Comparison of ENCODE assay signal across 24 mouse cellular contexts in the genomic region with DNA sequence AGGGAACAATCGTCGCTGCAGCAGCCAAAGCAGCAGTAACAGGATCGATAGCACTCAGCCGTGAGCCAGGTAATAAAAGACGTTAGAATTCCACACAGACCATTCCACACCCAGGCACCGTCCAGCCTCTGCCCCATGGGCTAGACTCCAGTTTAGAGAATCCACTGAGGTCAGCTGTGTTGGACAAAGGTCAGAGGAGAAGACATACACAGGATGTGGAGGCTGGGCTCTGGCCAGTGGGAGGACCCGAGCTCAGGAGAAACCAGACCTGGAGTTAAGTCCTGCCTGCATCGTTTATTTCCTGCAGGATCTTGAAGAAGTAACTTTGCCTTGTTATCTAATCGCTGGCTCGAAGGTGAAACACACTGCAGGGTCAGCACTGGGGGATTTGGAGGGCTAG.
A peak's percentile ranks its signal among the peaks of the same experiment; 100 is the strongest.
DNase-seq lines count a peak whose midpoint lies in the region; ATAC-seq and TF ChIP-seq lines count a peak whose summit lies in the region.
"Had no signal": no experiment of that assay in that cellular context is flagged by ENCODE, and none has a peak within 500 bp of the region (broad histone marks: within the 10 kb centered on the region; RNA-seq: fewer than 3 reads in every experiment).

No protein-coding gene starts in this region.

- H3K4me3 ChIP-seq in intestine, embryonic 15.5 days (replicated peaks): no peak overlapping the region
- no peak overlapping the region for H3K4me3 ChIP-seq in intestine, postnatal 0 days (ENCODE audit: low read depth, low read length)
- no peak overlapping the region for H3K4me3 ChIP-seq in kidney, embryonic 15.5 days (replicated peaks)
- H3K4me3 ChIP-seq: embryonic facial prominence, embryonic 15.5 days; erythroblast, embryonic 14.5 days; forebrain, embryonic 10.5 days; gastrocnemius, adult 2 months; heart, embryonic 13.5 days had no signal

- H3K36me3 ChIP-seq in intestine, embryonic 15.5 days: no peaks in the 10 kb centered on the region
- H3K36me3 ChIP-seq in intestine, postnatal 0 days (ENCODE audit: control insufficient read depth, insufficient read depth): no peaks in the 10 kb centered on the region
- no peaks in the 10 kb centered on the region for H3K36me3 ChIP-seq in kidney, embryonic 15.5 days
- H3K36me3 ChIP-seq: embryonic facial prominence, embryonic 15.5 days; forebrain, embryonic 10.5 days; G1E; heart, embryonic 13.5 days had no signal

- no peaks in the 10 kb centered on the region; the same call in 1 of the 2 replicates for H3K27me3 ChIP-seq in intestine, embryonic 15.5 days (replicated peaks)
- no peaks in the 10 kb centered on the region for H3K27me3 ChIP-seq in intestine, postnatal 0 days (replicated peaks; ENCODE audit: control insufficient read depth, insufficient read depth, low read length)
- H3K27me3 ChIP-seq in kidney, embryonic 15.5 days: no peaks in the 10 kb centered on the region
- H3K27me3 ChIP-seq: embryonic facial prominence, embryonic 15.5 days had no signal

- ATAC-seq in intestine, embryonic 15.5 days: 0 out of 2 replicates have a peak, but pooled peaks have one; percentile 12
- no peak for ATAC-seq in intestine, postnatal 0 days
- ATAC-seq in kidney, embryonic 15.5 days (replicated peaks; ENCODE audit: low FRiP score): no peak
- ATAC-seq: CD4-positive, CD25-positive, alpha-beta regulatory T cell, adult 4 months; forebrain, embryonic 14.5 days had no signal

- no peaks in the 10 kb centered on the region for H3K9me3 ChIP-seq in intestine, embryonic 15.5 days
- H3K9me3 ChIP-seq in intestine, postnatal 0 days (ENCODE audit: control insufficient read depth): no peaks in the 10 kb centered on the region
- H3K9me3 ChIP-seq in kidney, embryonic 15.5 days (replicated peaks): no peaks in the 10 kb centered on the region
- H3K9me3 ChIP-seq: embryonic facial prominence, embryonic 15.5 days; forebrain, embryonic 10.5 days; heart, embryonic 13.5 days had no signal

- no peak overlapping the region for H3K27ac ChIP-seq in intestine, embryonic 15.5 days
- H3K27ac ChIP-seq in intestine, postnatal 0 days (ENCODE audit: low read depth, low read length): no peak overlapping the region
- H3K27ac ChIP-seq in kidney, embryonic 15.5 days: no peak overlapping the region
- H3K27ac ChIP-seq: embryonic facial prominence, embryonic 15.5 days; forebrain, embryonic 10.5 days; gastrocnemius, adult 2 months; heart, embryonic 13.5 days had no signal

- H3K4me2 ChIP-seq in intestine, embryonic 15.5 days (replicated peaks): no peak overlapping the region
- H3K4me2 ChIP-seq in intestine, postnatal 0 days (replicated peaks; ENCODE audit: low read depth): no peak overlapping the region
- no peak overlapping the region for H3K4me2 ChIP-seq in kidney, embryonic 15.5 days
- H3K4me2 ChIP-seq: embryonic facial prominence, embryonic 15.5 days; heart, embryonic 13.5 days had no signal

- H3K4me1 ChIP-seq in intestine, embryonic 15.5 days (replicated peaks): 0 out of 2 replicates have a peak, but pooled peaks cover 2% of the 10 kb centered on the region
- H3K4me1 ChIP-seq in intestine, postnatal 0 days (replicated peaks; ENCODE audit: control insufficient read depth, insufficient read depth, low read length): no peaks in the 10 kb centered on the region
- H3K4me1 ChIP-seq in kidney, embryonic 15.5 days: no peaks in the 10 kb centered on the region
- H3K4me1 ChIP-seq: embryonic facial prominence, embryonic 15.5 days; heart, embryonic 13.5 days had no signal

- peak; percentile 28 for DNase-seq in embryo, embryonic 10 days (ENCODE audit: low spot score)
- DNase-seq in embryo, embryonic 11 days: no peak
- peak; percentile 7 to 14 for DNase-seq in kidney, adult 8-10 months
- DNase-seq in kidney, postnatal 36 days: peak; percentile 4 to 9
- DNase-seq in c-Kit-positive CD71-positive TER-119-positive erythroid progenitor cells, embryonic 14.5 days (ENCODE audit: low spot score): no peak
- DNase-seq: adrenal gland, adult 8-10 months; adrenal gland, postnatal 36 days; B cell, adult 2 months; cerebellum, adult 11 months; cerebellum, adult 8-10 months; cerebellum, postnatal 14 days; gastrocnemius, adult 2 months; gastrocnemius, postnatal 25 days; heart, postnatal 36 days had no signal

- TF ChIP-seq CTCF in intestine, postnatal 0 days (IDR thresholded peaks at IDR 0.05; ENCODE audit: low read depth): no peak

- 21% methylated on average over 10 of the region's 10 CpGs for WGBS in intestine, embryonic 15.5 days
- 21% methylated on average over 10 of the region's 10 CpGs for WGBS in intestine, postnatal 0 days
- WGBS in kidney, embryonic 15.5 days: 24% methylated on average over 10 of the region's 10 CpGs

- no peak overlapping the region for H3K9ac ChIP-seq in intestine, embryonic 15.5 days
- H3K9ac ChIP-seq in intestine, postnatal 0 days (ENCODE audit: low read depth, low read length): no peak overlapping the region
- no peak overlapping the region for H3K9ac ChIP-seq in kidney, embryonic 15.5 days
- H3K9ac ChIP-seq: embryonic facial prominence, embryonic 15.5 days; heart, embryonic 13.5 days had no signal

Comparison
In these comparisons a context has a peak if more than half of its experiments do, and no peak if none do; other contexts are left out.
1. DNase-seq: peak in embryo, embryonic 10 days (single experiment), kidney, adult 8-10 months (2 of 2) and kidney, postnatal 36 days (2 of 2); none in embryo, embryonic 11 days (single experiment) and c-Kit-positive CD71-positive TER-119-positive erythroid progenitor cells, embryonic 14.5 days (single experiment).